Mouse (Mus musculus): ENCODE data around the gene Rfc5.
A peak's percentile ranks its signal among the peaks of the same experiment; 100 is the strongest.

The Rfc5 gene

GRCm38 (mm10) chr5:117376331-117376761 lies 12.5 kb downstream of the Rfc5 start:
- no peak for DNase-seq (ENCODE audit: low spot score in 2 of 2)

GRCm38 (mm10) chr5:117374372-117375049 lies 14.3 kb downstream of the Rfc5 start:
- no peak for DNase-seq (ENCODE audit: low spot score in 2 of 2)

- no peak for DNase-seq (ENCODE audit: low spot score in 2 of 2)
Measured at GRCm38 (mm10) chr5:117373418-117373817, 15.4 kb downstream of the Rfc5 start.

GRCm38 (mm10) chr5:117370592-117370991 lies 18.3 kb downstream of the Rfc5 start:
- DNase-seq (ENCODE audit: low spot score in 2 of 2), result no peak

GRCm38 (mm10) chr5:117367206-117367605 lies 21.6 kb downstream of the Rfc5 start:
- DNase-seq (ENCODE audit: low spot score in 2 of 2), result no peak

GRCm38 (mm10) chr5:117365904-117366561 lies 22.8 kb downstream of the Rfc5 start:
- no peak for DNase-seq (ENCODE audit: low spot score in 2 of 2)

GRCm38 (mm10) chr5:117364821-117365220 lies 24.0 kb downstream of the Rfc5 start:
- DNase-seq (ENCODE audit: low spot score in 2 of 2), result no peak

- no peak for DNase-seq (ENCODE audit: low spot score in 2 of 2)
Measured at GRCm38 (mm10) chr5:117363066-117363782, 25.6 kb downstream of the Rfc5 start.

- DNase-seq (ENCODE audit: low spot score in 2 of 2), result no peak
Measured at GRCm38 (mm10) chr5:117361590-117361989, 27.3 kb downstream of the Rfc5 start.

GRCm38 (mm10) chr5:117360631-117361541 lies 28.0 kb downstream of the Rfc5 start:
- DNase-seq (ENCODE audit: low spot score in 2 of 2), result no peak

- no peak for DNase-seq (ENCODE audit: low spot score in 2 of 2)
Measured at GRCm38 (mm10) chr5:117360228-117360515, 28.7 kb downstream of the Rfc5 start.

- DNase-seq (ENCODE audit: low spot score in 2 of 2), result no peak
Measured at GRCm38 (mm10) chr5:117359497-117360227, 29.2 kb downstream of the Rfc5 start.

- peak; percentile 76 for DNase-seq (ENCODE audit: low spot score in 2 of 2)
Measured at GRCm38 (mm10) chr5:117358725-117359124, 30.1 kb downstream of the Rfc5 start.

GRCm38 (mm10) chr5:117358248-117358630 lies 30.6 kb downstream of the Rfc5 start:
- no peak for DNase-seq (ENCODE audit: low spot score in 2 of 2)

GRCm38 (mm10) chr5:117357478-117358247 lies 31.2 kb downstream of the Rfc5 start:
- DNase-seq (ENCODE audit: low spot score in 2 of 2), result peak in 1 of 2 experiments; percentile 55

GRCm38 (mm10) chr5:117357129-117357477 lies 31.7 kb downstream of the Rfc5 start, which contains the start of gene Wsb2:
Wsb2 (plus strand) TSS chr5:117357304.
- peak; percentile 66 to 83 for DNase-seq (ENCODE audit: low spot score in 2 of 2)

GRCm38 (mm10) chr5:117356365-117357128 lies 32.3 kb downstream of the Rfc5 start:
- peak; percentile 58 to 60 for DNase-seq (ENCODE audit: low spot score in 2 of 2)

- DNase-seq (ENCODE audit: low spot score in 2 of 2), result no peak
Measured at GRCm38 (mm10) chr5:117355648-117356303, 33.1 kb downstream of the Rfc5 start.

GRCm38 (mm10) chr5:117354121-117354520 lies 34.7 kb downstream of the Rfc5 start:
- no peak for DNase-seq (ENCODE audit: low spot score in 2 of 2)
